Mouse (Mus musculus): ENCODE results near the gene Chd6.
A peak's percentile ranks its signal among the peaks of the same experiment; 100 is the strongest.

DNA sequence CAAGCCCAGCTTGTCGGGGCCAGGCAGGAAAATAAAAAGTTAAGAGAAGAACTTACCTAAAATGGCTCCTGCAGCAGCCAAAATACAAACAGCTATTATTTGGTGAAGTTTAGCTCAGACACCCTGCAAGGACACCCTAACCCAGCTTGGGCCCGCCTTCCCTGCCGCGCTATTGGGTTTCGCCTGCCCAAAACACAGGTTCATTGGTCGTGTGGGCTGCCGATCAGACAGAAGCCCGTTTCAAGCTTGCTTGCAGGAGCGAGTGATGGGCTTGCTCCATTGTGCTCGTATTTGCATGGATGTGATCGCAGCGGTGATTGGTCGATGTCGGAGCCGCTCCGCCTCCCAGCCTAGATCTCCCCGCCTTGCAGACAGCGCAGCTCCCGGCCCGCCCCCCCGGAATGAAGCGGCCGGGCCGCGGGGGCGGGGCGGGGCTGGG, at the start of gene Chd6:
- TF ChIP-seq CTCF (IDR thresholded peaks at IDR 0.05) (no peak), POLR2A (IDR thresholded peaks at IDR 0.05; ENCODE audit: insufficient read depth, low read depth, low read length) (peak; percentile 59)

Data from heart, adult 2 months (tissue).